Mouse (Mus musculus) 3T3-L1 (cell line): ENCODE measurements at regions not wholly inside any gene's neighbourhood (a gene's known extent, or its start where the extent isn't known, plus 50 kb on each side); places are given as distances from the start of the nearest gene placed in this dataset.

Source experiments
- DNase-seq: peaks from one replicate; pipeline ENCODE4 v3.0.0-alpha.2; 2015; ENCODE audit warnings: low read depth, low spot score

DNA sequence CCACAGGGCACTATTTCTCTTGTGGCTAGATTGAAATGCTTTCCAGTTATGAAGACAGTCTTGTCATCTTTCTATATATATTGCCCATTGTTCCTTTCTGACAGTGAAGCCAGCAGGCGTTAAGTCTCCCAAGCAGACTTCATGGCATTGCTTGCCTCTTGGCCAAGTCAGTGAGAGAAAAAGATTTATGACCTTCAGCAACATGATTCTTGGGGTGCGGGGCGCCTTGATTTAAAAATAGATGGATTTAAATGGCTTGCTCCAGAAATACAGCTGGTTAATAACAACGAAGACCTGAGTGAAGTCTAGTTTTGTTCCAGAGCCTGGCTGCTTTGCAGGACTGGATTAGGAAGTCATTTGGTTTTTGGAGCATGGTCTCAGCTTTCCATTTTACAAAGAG lies 475.2 kb upstream of the Gm26657 start:
- DNase-seq: no peak

DNA sequence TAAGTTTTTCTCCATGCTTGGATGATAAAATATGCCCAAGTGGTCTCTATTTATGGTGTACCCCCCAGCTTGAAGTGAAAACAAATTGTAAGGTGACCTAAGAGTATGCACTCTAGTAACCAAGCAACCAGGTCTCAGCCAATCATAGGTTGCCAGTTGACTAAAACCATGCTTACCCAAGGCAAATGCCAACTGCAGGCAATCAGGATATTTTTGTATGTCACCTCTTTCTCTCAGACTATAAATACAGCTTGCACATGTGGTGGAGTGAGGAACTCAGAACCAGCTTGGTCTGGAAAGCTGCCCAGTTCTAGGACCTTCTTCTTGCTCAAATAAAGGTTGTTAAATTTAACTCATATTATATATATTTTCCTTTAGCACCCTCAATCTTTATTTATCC lies 476.0 kb upstream of the Gm26657 start:
- DNase-seq: no peak

DNA sequence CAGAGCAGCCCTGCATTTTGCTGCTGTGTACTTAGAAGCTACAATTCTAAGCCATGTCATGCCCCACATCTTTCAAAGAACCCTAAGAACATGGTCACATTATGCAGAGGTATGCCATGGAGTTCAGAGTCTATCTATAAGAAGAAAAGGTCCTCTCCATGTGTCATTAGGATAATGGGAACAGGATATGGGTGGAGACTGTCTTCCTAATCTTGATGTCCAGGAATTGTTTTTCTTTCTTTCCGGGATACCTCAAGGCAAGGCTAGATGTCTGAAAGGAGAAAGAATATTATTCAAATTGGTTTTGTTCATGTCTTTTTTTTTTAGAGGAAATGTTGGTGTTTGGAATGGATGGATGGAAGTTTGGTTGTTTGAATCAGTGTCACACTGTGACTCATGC lies 477.3 kb upstream of the Gm26657 start:
- no peak for DNase-seq

DNA sequence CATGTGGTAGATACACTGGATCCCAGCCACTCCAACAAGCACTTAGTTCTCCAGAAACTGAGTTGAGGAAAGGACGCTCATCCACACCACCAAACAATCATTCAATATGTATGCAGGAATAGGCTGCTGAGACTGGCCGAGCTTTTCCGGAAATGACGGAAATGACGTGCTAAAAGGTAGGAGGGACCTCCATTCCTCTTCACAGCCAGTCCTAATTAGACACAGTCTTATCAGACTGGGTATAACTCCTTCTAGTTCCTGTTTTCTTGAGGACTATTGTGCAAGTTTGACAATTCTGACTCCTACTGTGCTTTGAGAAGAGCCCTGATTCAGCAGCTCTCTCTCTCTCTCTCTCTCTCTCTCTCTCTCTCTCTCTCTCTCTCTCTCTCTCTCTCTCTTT lies 477.9 kb upstream of the Gm26657 start:
- DNase-seq: no peak

DNA sequence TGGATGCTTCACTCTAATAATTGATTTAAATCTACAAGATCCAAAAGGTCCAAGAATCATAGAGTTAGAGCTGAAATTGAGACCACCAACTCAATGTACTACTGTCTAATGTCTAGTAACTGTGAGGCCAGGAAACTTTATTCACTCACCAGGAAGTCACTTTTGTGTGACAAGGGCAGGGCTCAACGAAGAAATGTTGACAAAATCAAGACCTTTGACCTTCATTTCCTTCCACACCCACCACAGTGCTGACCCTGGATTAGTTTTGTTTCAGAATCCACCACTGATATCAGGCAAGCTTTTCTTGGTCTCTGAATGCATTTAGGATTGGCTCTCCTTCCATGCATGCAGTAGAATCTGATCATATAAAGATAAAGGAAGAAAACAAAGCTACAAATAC lies 487.5 kb upstream of the Gm26657 start:
- no peak for DNase-seq

DNA sequence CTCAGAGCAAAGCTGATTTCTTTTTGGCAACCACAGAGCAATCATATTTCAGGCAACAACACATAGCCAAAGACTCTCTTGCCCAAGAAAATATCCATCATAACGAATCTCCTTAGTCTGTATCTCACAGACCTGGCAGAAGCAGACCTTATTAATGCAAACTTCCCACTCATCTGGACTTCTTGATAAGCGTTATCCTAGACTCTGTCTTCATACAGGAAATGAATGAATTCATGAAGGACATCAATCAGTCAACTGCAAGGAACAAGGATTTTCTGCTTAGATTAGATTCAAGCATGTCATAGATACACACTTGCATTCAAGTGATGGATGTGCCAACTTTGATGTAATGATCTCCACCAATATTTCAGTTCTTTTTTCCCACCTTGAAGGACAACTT lies 488.1 kb upstream of the Gm26657 start:
- DNase-seq: no peak

DNA sequence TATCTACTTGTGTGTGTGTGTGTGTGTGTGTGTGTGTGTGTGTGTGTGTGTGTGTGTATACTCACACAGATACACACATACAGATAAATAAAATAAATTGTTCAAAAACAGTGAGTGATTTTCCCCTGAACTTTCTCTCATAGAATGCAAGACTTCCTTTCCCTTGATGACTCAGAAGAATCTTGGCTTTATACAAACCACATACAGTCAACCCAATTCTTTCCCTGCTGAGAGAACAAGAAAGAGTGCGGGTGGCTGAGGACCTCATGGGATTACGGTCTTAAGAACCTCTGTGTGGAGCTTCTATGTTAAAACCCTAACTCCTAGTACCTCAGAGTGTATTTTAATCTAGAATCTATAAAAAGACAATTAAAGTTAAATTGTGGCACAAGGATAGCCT lies 489.3 kb upstream of the Gm26657 start:
- DNase-seq: peak; percentile 69

DNA sequence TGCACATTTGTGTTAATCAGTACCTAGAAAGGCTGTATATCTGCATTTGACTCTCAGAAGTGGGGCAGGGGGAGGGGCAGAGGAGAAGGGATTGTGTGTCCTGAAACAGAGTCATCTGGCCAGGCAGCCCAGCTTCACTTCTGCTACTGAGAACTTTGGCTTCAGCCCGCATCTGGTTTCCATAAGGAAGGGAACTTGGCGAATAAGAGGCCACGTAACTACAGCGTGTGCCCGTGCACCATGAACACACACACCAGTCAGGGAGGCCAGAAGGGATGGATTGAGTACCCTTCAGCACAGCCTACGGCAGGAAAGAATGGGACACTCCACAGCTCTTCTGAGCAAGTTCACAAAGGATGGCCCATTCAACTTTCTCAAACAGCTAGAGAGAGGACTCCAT lies 496.0 kb upstream of the Gm26657 start:
- DNase-seq: no peak

DNA sequence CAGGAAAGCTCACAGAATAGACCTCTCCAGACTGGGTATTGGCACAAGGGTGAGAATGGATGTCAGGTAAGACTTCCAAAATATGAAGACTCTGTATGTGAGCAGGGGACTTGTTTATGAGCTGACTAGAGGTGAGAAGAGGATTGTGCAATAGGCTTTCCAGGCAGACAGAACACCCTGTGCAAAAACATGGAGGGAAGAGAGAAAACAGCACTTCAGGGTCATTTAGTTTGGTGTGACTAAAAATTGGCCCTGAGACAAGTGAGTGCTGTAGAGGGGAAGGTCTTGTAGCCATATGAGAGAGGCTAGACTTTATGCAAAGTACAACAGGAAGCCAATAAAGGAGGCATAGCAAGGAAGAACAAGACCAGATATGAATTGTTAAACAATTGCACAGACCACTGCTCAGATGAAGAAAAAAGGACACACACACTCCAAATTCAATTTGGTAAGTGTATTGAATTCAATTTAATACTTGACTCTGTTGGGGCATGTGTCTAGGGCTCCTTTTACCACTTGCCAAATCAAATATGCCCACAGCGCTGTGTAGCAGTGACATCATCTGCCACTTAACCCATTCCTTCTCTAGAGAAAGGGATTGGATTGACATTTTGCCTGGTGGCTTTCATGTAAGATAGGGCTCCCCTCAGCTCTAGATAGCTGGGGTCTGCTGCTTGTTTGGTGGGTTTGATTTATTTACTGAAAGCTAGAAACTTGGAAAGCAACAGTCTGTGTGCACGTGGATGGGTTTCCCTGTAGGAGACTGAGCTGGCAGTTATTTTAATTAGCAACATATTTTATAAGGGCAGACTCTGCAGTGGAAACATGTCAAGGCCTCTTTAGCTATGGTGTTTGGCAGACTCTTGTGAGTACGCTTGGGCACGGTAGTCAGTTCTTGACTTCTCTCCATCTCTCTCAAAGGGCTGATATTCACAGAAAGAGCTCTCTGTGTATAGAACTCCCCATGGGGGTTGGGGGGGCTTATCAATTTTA lies 501.1 kb upstream of the Gm26657 start:
- no peak for DNase-seq

DNA sequence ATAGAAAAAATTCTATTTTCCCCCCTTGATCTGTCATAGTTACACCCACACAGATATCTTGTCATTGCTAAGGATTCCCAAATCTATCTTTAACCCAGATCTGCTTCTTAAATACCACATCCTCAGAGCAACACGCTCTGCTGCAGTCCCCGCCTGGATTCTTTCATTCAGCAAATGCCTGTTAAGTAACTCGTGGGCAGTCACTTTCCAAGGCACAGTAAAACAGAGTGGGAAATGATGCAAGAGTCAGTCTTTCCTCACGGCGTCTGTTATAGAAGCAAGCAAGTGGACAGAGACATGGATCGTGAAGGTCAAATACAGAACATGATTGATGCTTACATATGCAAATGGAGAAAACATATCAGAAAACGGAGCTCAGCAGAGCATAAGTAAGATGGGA lies 508.5 kb upstream of the Gm26657 start:
- no peak for DNase-seq

DNA sequence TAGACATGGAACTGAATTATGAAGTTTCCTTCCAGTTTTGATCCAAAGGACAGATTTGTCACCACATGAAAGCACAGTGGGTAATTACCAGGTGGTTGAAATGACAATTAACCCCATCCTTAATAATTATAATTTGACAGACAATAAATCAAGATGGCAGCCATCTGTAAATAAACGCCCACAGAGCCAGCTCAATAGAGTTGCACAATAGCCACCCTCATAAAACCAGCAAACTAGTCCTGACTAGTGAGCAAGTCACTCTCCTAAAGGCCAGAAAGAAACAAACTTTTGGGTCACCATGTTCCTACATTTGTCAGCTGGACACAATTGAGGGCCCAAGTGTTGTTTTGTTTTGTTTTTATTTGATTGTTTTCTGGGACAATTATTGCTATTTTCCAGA lies 509.4 kb upstream of the Gm26657 start:
- DNase-seq: no peak

DNA sequence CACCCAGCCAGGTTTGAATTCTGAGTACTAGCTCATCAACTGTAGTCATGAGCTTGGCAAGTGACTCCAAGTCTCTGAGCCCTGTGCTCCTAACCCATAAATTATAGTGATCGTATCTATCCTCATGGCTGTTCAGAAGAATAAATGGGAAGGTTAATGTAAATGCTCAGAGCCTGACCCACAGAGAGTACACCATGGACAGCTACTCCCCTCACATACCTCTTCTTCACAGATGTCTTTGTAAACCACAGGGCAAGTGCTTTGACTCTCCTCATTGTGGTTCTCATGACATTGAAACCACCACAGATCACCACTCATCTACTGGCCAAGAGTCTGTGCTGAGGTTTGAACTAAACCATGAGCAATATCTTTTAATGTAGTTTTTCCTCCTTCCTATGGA lies 513.4 kb upstream of the Gm26657 start:
- peak; percentile 67 for DNase-seq

DNA sequence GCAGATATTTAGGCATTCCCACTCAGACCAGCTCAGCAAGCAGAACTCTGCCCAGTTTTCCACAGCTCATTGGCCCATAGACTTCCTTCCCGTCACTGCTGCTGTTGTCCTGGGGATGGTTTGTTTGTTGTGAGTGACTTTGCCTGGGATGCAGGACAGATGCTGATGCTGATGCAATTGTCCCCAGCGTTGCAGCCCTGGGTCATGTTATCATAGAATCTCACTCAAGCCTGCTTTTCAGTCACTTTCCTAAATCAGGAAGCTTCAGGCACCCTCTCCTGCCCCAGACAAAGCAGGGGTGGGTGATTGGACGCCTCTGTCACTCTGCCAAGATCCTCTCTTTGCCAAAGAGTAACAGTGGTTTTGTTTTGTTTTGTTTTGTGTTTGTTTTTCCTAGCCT lies 515.3 kb upstream of the Gm26657 start:
- peak; percentile 34 for DNase-seq

DNA sequence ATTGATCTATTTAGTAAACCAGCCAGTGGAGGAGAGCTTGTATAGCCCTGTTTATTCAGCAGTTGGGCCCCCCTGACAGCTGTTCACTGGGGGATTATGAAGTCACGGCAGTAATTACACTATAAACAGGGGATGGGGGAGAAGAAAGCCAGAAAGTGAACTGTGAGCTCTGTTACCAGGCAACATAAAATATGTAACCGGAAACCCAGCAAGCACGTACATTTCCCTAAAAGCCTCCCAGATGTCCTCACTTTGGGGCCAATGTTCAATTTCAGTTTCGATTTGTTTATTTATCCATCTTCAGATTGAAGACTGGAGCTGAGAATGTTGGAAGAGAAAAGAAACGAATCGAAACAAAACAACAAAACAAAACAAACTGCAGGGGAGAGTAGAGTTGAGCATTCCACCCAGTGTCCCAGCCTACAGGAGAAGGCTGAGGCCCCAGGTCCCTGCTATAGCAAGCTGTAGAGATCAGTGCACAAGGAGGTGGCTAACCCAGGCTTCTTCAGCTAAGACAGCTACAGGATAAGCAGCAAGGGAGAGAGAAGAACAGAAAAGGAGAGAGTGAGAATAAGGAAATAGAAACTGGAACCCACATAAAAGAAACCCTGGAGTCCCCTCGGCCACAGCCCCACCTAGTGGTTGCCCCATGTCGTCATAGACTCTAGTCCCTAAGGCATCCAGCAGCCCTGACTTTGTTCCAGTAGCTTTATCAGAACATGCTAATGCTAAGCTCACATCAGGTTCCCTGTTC lies 517.7 kb upstream of the Gm26657 start:
- DNase-seq: peak; percentile 76

DNA sequence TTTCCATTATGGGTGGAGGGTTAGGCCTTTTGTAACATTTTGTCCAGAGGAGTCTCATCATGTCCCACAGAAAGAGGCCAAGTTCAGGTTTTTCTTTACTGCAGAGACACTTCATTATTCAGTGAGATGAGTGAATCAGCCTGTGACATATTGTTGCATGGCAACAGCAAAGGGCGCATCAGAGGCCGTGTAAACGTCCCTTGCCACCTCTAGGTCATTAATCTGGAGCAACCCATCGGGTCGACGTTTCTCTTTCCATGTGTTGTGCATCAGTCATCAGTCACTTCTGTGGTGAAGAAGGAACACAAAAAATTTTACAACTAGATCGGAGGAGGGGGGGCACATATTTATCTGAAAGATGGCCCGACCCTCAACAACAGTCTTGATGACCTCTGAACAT lies 519.3 kb upstream of the Gm26657 start:
- DNase-seq: no peak

DNA sequence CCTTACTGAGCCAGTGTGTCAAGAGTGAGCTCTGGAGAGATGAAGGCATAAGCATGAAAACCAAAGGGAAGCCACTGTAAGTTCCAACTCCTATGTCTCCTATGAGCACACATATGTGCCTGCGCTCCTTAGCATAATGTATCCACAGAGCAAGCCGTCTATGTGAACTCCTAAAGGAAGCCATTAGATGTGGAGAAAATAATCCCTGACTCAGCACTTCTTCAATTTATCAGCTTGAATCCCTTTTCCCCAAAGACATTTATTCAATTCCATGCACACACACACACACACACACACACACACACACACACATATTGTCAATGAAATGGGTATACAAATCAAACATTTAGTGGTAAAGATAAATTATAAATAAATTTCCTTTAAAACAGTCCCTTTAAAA lies 530.4 kb upstream of the Gm26657 start:
- no peak for DNase-seq

DNA sequence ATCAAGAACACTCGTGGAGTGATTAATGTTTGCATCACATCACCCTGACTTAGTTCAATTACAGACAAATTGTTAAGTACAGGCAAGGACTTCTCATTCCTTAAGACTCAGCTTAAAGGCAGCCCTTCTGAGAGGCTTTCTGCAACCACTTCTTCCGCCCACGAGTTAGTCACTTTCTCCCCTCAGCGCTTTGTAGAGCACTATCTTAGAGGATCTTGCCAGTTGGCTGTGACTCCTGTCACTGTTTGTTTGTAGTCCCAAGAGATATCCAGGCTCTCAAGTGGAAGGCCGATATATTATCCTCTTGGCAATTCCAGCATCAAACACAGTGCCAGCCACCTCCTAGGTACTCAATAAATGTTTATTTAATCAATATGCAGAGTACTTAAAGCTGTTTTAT lies 532.1 kb upstream of the Gm26657 start:
- peak; percentile 74 for DNase-seq

DNA sequence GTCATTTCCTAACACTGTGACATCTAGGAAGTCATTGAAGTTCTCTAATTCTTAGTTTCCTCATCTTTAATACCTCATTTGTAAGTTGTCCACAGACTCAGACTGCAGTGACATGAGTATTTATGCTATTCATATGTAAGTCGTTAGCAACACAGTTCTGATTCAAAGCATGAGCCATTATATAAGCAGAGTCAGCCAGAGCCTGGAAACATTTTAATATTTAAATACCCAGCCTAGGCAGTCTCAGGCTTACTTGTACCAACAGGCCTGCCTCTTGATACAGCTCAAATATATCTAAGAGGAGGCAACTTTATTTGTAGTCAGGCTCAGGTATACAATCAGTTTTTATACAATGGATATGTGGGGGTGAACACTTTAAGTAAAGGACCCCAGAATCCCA lies 534.8 kb upstream of the Gm26657 start:
- no peak for DNase-seq

DNA sequence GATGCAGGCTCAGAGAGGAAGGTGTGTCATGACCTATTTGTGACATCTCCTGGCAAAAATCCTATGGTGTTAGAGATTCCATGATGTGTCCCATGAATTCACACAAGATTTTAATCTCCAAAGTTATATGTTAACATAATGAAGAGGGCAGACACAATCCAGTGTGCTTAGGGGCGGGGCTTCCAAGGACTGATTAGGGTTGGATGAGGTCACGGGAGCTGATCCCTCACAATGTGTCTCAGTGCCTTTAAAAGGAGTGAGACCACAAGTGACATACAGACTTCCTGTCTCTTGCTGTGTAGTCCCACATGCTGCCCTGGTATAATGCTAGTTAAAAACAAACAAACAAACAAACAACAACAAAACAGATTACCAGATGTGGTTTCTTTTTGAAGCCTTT lies 546.5 kb upstream of the Gm26657 start:
- no peak for DNase-seq

DNA sequence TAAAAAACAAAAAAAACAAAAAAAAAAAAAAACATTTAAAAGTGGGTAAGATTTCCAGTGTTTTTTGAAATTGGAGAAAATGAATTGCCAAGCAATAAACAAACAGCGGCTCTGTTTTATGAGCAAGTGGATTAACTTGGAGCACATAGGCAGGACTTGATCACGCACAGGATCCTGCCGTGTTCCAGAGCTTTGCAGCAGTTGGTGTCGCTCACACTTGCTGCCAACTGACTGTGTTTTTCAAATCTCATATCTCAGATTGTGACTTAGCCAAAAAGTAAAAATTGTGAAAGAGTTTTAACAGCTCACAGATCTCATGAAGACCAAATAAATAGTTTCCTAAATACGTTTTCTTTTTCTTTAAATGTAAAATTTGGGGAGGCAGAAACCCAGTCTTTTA lies 547.4 kb upstream of the Gm26657 start:
- no peak for DNase-seq

DNA sequence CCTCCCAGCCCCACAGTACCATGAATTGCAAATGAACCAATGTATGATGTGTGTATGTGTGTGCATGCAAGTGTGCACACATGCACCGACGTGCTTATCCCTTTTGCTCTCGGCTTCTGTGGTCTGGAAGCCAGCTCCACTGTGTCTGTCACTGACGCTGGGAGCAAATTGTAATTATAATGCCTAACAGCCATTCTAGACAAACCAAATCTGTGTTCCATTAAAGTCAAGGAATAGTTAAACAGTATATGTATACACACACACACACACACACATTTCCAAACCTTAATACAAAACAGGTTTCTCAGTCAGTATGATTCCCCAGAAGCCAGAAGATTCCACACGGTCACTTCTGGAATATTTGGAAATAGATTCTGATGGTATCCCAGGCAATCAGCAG lies 560.3 kb upstream of the Gm26657 start:
- DNase-seq: no peak

DNA sequence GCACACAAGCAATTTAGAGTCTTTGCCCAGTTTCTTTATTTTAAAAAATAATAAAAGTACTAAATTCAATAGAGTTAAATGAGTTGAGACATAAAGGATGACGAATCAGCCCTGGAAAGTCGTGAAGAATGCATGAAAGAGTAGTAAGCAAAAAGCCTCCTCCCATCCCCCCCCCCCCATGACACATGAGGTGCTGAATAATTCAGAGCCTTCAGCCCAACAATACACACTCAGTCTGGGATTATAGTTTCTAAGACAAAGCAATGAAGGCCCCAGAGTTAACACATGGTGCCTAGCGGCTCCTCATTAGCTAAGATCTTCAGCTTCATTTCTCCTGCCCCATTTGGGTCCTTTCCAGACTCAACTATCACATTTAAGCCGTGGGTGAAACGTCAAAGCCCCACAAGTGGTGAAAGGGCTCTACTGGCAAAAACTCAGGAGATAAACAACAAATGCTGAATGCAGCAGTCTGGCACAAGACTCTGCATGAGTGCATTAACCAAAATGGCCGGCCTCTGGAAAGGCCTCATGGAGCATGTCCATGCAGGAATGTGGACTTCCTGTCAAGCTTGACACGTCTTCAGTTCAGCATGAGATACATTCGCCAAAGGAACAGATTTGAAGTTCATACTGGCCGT lies 560.9 kb upstream of the Gm26657 start:
- DNase-seq: no peak

DNA sequence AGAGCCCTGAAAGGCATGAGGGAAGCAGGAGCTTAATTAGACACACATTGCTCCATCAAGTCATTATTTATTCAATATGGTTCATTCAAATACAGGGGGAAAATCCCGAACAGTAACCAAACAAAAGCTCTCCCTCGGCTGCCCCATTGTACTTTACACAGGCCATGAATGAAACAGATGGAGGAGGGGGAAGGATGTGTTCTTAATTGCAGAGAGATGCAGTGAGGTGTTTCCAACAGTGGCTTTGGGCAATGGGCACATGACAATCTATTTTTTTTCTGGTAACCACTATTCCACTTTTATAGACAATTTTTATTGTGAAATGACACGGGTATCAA lies 578.6 kb upstream of the Gm26657 start:
- no peak for DNase-seq
